Mouse (Mus musculus): ENCODE measurements around the gene Cep128. TPM values are rescaled to one million over a fixed set of nuclear protein-coding genes. Genes with fewer than 3 reads are reported as not detected.

The Cep128 gene
- total and polyA plus RNA-seq, 3 experiments = 12.7 to 40.1 (median 23.3) TPM

DNA sequence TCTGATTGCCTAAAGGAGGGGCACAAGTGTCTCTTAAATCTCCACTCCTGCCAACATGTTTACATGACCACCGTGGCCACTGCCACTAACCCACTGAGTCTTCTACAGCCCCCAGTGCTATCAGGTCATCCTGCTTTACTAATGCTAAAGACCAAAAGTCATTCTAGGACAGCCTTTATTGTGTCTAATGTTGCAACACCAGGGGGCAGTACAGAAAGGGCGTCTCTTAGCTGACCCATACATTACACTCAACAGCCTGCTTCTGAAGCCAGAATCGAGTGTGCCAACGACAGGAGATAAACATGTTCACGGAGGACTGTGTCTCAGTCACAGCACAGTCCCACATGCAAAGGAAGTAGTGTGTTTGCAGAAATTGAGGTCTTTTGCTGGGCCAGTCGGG, 30.9 kb upstream of the Cep128 start (continued):
- TF ChIP-seq MAX (IDR thresholded peaks at IDR 0.05; ENCODE audit: low read length) (no peak), HCFC1 (IDR thresholded peaks at IDR 0.05; ENCODE audit: low read depth, low read length) (no peak), POLR2A (IDR thresholded peaks at IDR 0.05; ENCODE audit: control insufficient read depth in 1 of 2, insufficient read depth in 1 of 2, low read depth in 1 of 2, low read length in 2 of 2, poor library complexity in 1 of 2) (no peak), BHLHE40 (IDR thresholded peaks at IDR 0.05; ENCODE audit: borderline replicate concordance, low read depth, low read length) (no peak), TBP (IDR thresholded peaks at IDR 0.05; ENCODE audit: low read depth, low read length) (no peak)

DNA sequence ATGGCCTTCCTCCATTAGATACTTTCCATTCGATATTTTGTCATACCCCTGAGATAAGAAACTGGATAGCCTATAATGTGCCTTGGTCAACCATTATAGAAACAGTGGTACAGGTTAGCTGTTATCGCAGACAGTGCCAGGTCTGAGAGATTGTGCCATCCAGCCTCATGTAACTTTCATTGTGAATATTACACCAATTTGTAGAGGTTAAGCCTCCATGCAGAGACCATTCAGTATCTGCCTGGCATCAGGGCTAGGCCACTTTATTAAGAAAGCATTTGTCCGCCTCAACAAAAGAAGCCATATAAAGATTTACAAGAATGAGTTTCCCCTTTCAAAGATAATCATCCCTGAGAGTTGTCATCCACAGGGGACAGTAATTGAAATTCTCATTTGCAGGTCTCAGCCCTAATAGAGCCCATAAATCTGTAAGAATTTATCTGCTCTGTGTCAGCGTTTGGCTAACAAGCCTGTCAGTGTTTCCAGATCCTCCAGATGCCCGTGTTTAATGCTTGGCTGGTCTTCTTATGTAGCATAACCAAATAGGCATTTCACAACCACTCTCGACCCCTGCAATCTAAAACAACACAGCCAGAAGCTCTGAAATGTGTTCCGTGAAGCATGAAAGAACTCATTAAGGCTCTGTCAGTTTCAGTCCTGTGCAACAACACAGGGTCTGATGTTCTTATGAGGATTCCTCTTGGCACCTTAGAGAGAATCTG, 28.4 kb upstream of the Cep128 start:
- Histone ChIP-seq H3K36me3 (ENCODE audit: control insufficient read depth in 1 of 2, insufficient read depth in 2 of 2, low read length in 2 of 2) (no peaks in the 10 kb centered on the region; a peak in 1 of 4 replicates), H3K9me3 (replicated peaks; ENCODE audit: insufficient read depth, low read length) (no peaks in the 10 kb centered on the region), H3K27ac (ENCODE audit: control insufficient read depth, low read depth, low read length) (no peak overlapping the region), H3K79me2 (ENCODE audit: control insufficient read depth, insufficient read depth, low read length, poor library complexity) (no peaks in the 10 kb centered on the region), H3K4me3 (ENCODE audit: control insufficient read depth in 1 of 2, insufficient read depth in 1 of 2, low read depth in 2 of 2, low read length in 2 of 2) (no peak overlapping the region), H3K9ac (ENCODE audit: control insufficient read depth, low read depth, low read length, poor library complexity, severe bottlenecking) (no peak overlapping the region), H3K27me3 (ENCODE audit: control insufficient read depth in 1 of 2, insufficient read depth in 2 of 2, low read length in 2 of 2) (no peaks in the 10 kb centered on the region; a peak in 1 of 4 replicates), H3K4me1 (ENCODE audit: control insufficient read depth in 1 of 2, insufficient read depth in 2 of 2, low read length in 2 of 2) (peaks cover 0 to 4% of the 10 kb centered on the region in 2 experiments; a peak in 1 of 4 replicates)
- TF ChIP-seq KAT2A (conservative IDR thresholded peaks at IDR 0.05; ENCODE audit: low read depth, low read length) (no peak), POLR2AphosphoS5 (IDR thresholded peaks at IDR 0.05; ENCODE audit: borderline replicate concordance, low read depth, low read length) (no peak), CTCF (IDR thresholded peaks at IDR 0.05 in 2 of 3, conservative IDR thresholded peaks at IDR 0.05 in 1 of 3; ENCODE audit: control insufficient read depth in 1 of 3, insufficient read depth in 1 of 3, low read depth in 2 of 3, low read length in 3 of 3, poor library complexity in 1 of 3, severe bottlenecking in 1 of 3) (no peak), E2F4 (IDR thresholded peaks at IDR 0.05; ENCODE audit: borderline replicate concordance, low read depth, low read length) (no peak), NELFE (IDR thresholded peaks at IDR 0.05; ENCODE audit: low read depth, low read length) (no peak), TBP (IDR thresholded peaks at IDR 0.05; ENCODE audit: low read depth, low read length) (no peak), POLR2AphosphoS2 (IDR thresholded peaks at IDR 0.05; ENCODE audit: low read length) (no peak), MYC (IDR thresholded peaks at IDR 0.05; ENCODE audit: low read depth, low read length) (no peak), ZMIZ1 (IDR thresholded peaks at IDR 0.05; ENCODE audit: low read depth, low read length) (no peak), CHD1 (IDR thresholded peaks at IDR 0.05; ENCODE audit: low read depth, low read length) (no peak), GABPA (IDR thresholded peaks at IDR 0.05; ENCODE audit: low read depth, low read length) (no peak), SIN3A (IDR thresholded peaks at IDR 0.05; ENCODE audit: low read length) (no peak), EP300 (IDR thresholded peaks at IDR 0.05; ENCODE audit: low read depth in 1 of 2, low read length in 2 of 2) (no peak), ZC3H11A (IDR thresholded peaks at IDR 0.05; ENCODE audit: low read depth, low read length) (no peak), TCF12 (IDR thresholded peaks at IDR 0.05; ENCODE audit: low read depth, low read length) (no peak), HCFC1 (IDR thresholded peaks at IDR 0.05; ENCODE audit: low read depth, low read length) (no peak)
- no peak for DNase-seq (ENCODE audit: low read depth, low spot score)
